Mouse (Mus musculus) heart, postnatal 0 days (tissue): ENCODE measurements at regions not wholly inside any gene's neighbourhood (a gene's known extent, or its start where the extent isn't known, plus 50 kb on each side); places are given as distances from the start of the nearest gene placed in this dataset.

ENCODE experiments used
- ATAC-seq: fragments of 200-750 bp; cut with Nextera tagmentation; 2 replicates; pipeline ENCODE4 v1.8.0; 2017; ENCODE audit warnings: low read depth, moderate number of reproducible peaks, moderate library complexity; ENCODE audit not compliant: insufficient read depth
- DNase-seq: peaks from one replicate; pipeline ENCODE4 v3.0.0-alpha.2; 2016; ENCODE audit warnings: low spot score
- H3K27ac ChIP-seq: fragments of 300-500 bp; sonication (generic); 2 replicates; pipeline ENCODE4 v1.5.1; 2014; ENCODE audit warnings: low read depth, mild to moderate bottlenecking
- H3K27me3 ChIP-seq: fragments of 300-500 bp; sonication (generic); 2 replicates; pipeline ENCODE4 v1.6.1; 2014; ENCODE audit warnings: low read length, mixed read lengths; ENCODE audit not compliant: control insufficient read depth, insufficient read depth
- H3K36me3 ChIP-seq: fragments of 300-500 bp; sonication (generic); replicated peaks from 2 replicates; pipeline ENCODE4 v1.6.1; 2014; ENCODE audit warnings: low read length, mixed read lengths; ENCODE audit not compliant: control insufficient read depth, insufficient read depth
- H3K4me1 ChIP-seq: fragments of 300-500 bp; sonication (generic); 2 replicates; pipeline ENCODE4 v1.6.1; 2014; ENCODE audit warnings: antibody characterized with exemption; ENCODE audit not compliant: control insufficient read depth, insufficient read depth
- H3K4me2 ChIP-seq: fragments of 300-500 bp; sonication (generic); 2 replicates; pipeline ENCODE4 v1.6.1; 2014; ENCODE audit warnings: low read depth, mild to moderate bottlenecking, low read length, moderate library complexity
- H3K4me3 ChIP-seq: fragments of 300-500 bp; sonication (generic); 2 replicates; pipeline ENCODE4 v1.5.1; 2014; ENCODE audit warnings: low read depth, low read length
- H3K9ac ChIP-seq: fragments of 300-500 bp; sonication (generic); replicated peaks from 2 replicates; pipeline ENCODE4 v1.6.1; 2014; ENCODE audit warnings: low read depth, low read length, mixed read lengths
- H3K9me3 ChIP-seq: fragments of 300-500 bp; sonication (generic); replicated peaks from 2 replicates; pipeline ENCODE4 v1.6.1; 2016; ENCODE audit warnings: low read length; ENCODE audit not compliant: control insufficient read depth
- CTCF ChIP-seq: IDR thresholded peaks from 2 replicates; pipeline ENCODE4 v1.5.1; 2016; ENCODE audit warnings: antibody characterized with exemption, control low read depth, low read depth
- EP300 ChIP-seq: IDR thresholded peaks from 2 replicates; pipeline ENCODE4 v1.6.1; 2016; ENCODE audit warnings: antibody characterized with exemption, low read depth
- WGBS: fragments of 180-500 bp; shearing (Covaris S2); extraction: QIAGEN DNeasy Blood & Tissue Kit; methylation state at CpG from one replicate; pipeline ENCODE4 v1.1.7; 2014; 5-methylcytosine and 5-hydroxymethylcytosine counted together

- Histone ChIP-seq H3K36me3 (no peaks in the 10 kb centered on the region), H3K27ac (no peak overlapping the region), H3K27me3 (no peaks in the 10 kb centered on the region), H3K9me3 (no peaks in the 10 kb centered on the region), H3K4me1 (no peaks in the 10 kb centered on the region), H3K4me2 (no peak overlapping the region), H3K9ac (no peak overlapping the region), H3K4me3 (no peak overlapping the region)
- 84% methylated on average over 5 of the region's 5 CpGs for WGBS
- TF ChIP-seq CTCF (no peak), EP300 (no peak)
- DNase-seq, result no peak
- ATAC-seq, result no peak
These were observed 2942.3 kb upstream of the Gm7489 start for GRCm38 (mm10) chr15:50942429-50942828.

GRCm38 (mm10) chr15:50944976-50945375, 2939.7 kb upstream of the Gm7489 start:
- Histone ChIP-seq H3K4me1 (no peaks in the 10 kb centered on the region), H3K27ac (no peak overlapping the region), H3K9me3 (no peaks in the 10 kb centered on the region), H3K36me3 (no peaks in the 10 kb centered on the region), H3K4me2 (no peak overlapping the region), H3K9ac (no peak overlapping the region), H3K27me3 (no peaks in the 10 kb centered on the region), H3K4me3 (no peak overlapping the region)
- TF ChIP-seq EP300 (no peak), CTCF (no peak)
- no peak for ATAC-seq
- 72% methylated on average over 4 of the region's 4 CpGs for WGBS
- no peak for DNase-seq

- Histone ChIP-seq H3K9ac (no peak overlapping the region), H3K27me3 (no peaks in the 10 kb centered on the region), H3K4me3 (no peak overlapping the region), H3K4me1 (no peaks in the 10 kb centered on the region), H3K27ac (no peak overlapping the region), H3K9me3 (no peaks in the 10 kb centered on the region), H3K4me2 (no peak overlapping the region), H3K36me3 (no peaks in the 10 kb centered on the region)
- TF ChIP-seq EP300, result no peak
- TF ChIP-seq CTCF, result no peak
- ATAC-seq, result no peak
- 69% methylated on average over 3 of the region's 3 CpGs for WGBS
- DNase-seq, result no peak
These were observed 2925.6 kb upstream of the Gm7489 start for GRCm38 (mm10) chr15:50959109-50959508.

GRCm38 (mm10) chr15:50963606-50964005, 2921.1 kb upstream of the Gm7489 start:
- no peak overlapping the region for H3K4me2 ChIP-seq
- no peaks in the 10 kb centered on the region for H3K27me3 ChIP-seq
- no peak overlapping the region for H3K9ac ChIP-seq
- DNase-seq, result no peak
- no peak for ATAC-seq
- 80% methylated on average over 5 of the region's 5 CpGs for WGBS
- H3K4me3 ChIP-seq, result no peak overlapping the region
- no peak overlapping the region for H3K27ac ChIP-seq
- no peaks in the 10 kb centered on the region for H3K9me3 ChIP-seq
- no peaks in the 10 kb centered on the region for H3K36me3 ChIP-seq
- no peaks in the 10 kb centered on the region for H3K4me1 ChIP-seq
- no peak for TF ChIP-seq EP300
- no peak for TF ChIP-seq CTCF

GRCm38 (mm10) chr15:50964236-50964635, 2920.5 kb upstream of the Gm7489 start:
- Histone ChIP-seq H3K9ac (no peak overlapping the region), H3K36me3 (no peaks in the 10 kb centered on the region), H3K4me3 (no peak overlapping the region), H3K4me1 (no peaks in the 10 kb centered on the region), H3K27ac (no peak overlapping the region), H3K4me2 (no peak overlapping the region), H3K9me3 (no peaks in the 10 kb centered on the region), H3K27me3 (no peaks in the 10 kb centered on the region)
- 76% methylated on average over 2 of the region's 2 CpGs for WGBS
- TF ChIP-seq EP300, result no peak
- no peak for TF ChIP-seq CTCF
- DNase-seq (no peak), ATAC-seq (no peak)

- no peak for DNase-seq
- Histone ChIP-seq H3K27me3 (no peaks in the 10 kb centered on the region), H3K4me3 (no peak overlapping the region), H3K9ac (no peak overlapping the region), H3K9me3 (no peaks in the 10 kb centered on the region), H3K4me2 (no peak overlapping the region), H3K36me3 (no peaks in the 10 kb centered on the region), H3K4me1 (no peaks in the 10 kb centered on the region), H3K27ac (no peak overlapping the region)
- 69% methylated on average over 2 of the region's 2 CpGs for WGBS
- no peak for ATAC-seq
- TF ChIP-seq CTCF, result no peak
- TF ChIP-seq EP300, result no peak
These were observed 2917.5 kb upstream of the Gm7489 start for GRCm38 (mm10) chr15:50967176-50967575.
